Mouse (Mus musculus): ENCODE measurements around the gene Dhx30. TPM values are rescaled to one million over a fixed set of nuclear protein-coding genes. Genes with fewer than 3 reads are reported as not detected.

The Dhx30 gene
- total and polyA plus RNA-seq, 3 experiments = 23.6 to 61.6 (median 49.5) TPM

DNA sequence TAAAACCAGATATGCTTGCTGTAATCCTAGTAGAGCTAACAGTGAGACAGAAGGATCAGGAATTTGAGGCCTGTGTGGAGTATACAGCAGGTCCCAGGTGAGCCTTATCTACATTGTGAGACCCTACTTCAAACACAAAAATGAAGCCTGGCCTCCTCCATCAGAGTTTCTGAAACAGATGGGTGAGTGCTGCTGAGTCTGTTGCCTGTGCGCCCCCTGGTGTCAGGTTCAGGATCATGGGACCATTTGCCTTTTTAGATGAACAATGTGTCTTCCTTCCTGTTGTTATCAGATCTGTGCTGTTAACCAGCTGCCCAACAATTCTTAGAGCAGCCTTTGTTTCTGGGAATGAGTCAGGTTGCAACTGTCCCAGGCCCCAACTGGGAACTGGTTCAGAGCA, 45.8 kb downstream of the Dhx30 start:
- ATAC-seq (ENCODE audit: extremely low read depth, insufficient number of reproducible peaks, low FRiP score, poor library complexity, severe bottlenecking) (no peak; the same call in 1 of the 2 replicates), DNase-seq (ENCODE audit: low spot score) (peak; percentile 43)
- H3K27me3 ChIP-seq (ENCODE audit: insufficient read depth, low read length) = no peaks in the 10 kb centered on the region
- H3K4me3 ChIP-seq (ENCODE audit: low read depth, low read length) = no peak overlapping the region
- peaks cover 7% of the 10 kb centered on the region; the same call in 1 of the 2 replicates for H3K4me1 ChIP-seq (ENCODE audit: insufficient read depth, low read depth, low read length)
- TF ChIP-seq GATA2 (IDR thresholded peaks at IDR 0.05; ENCODE audit: borderline replicate concordance, low read depth, low read length) (no peak), CTCF (IDR thresholded peaks at IDR 0.05; ENCODE audit: low read depth, low read length) (peak; percentile 67)
- no peaks in the 10 kb centered on the region for H3K9me3 ChIP-seq (replicated peaks)
- H3K36me3 ChIP-seq (replicated peaks) = peaks cover 54% of the 10 kb centered on the region

DNA sequence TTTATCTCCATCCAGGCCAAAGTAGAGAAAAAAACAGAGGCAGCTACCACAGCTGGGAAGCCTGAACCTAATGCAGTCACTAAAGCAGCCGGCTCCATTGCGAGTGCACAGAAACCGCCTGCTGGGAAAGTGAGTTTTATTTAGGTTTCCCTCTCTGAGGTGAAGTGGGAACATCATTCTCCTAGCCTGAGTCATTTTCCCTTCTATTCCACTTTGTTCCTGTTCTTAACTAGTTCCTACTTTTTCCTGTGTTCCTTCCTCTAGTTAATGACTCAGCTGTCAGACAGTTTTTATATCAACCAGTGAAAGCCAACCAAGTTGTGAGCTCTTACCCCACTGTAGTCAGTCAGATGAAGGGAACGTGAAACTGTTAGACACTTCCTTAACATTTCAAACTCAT, 46.6 kb downstream of the Dhx30 start:
- H3K36me3 ChIP-seq (replicated peaks) = peaks cover 59% of the 10 kb centered on the region
- no peaks in the 10 kb centered on the region for H3K27me3 ChIP-seq (ENCODE audit: insufficient read depth, low read length)
- H3K4me3 ChIP-seq (ENCODE audit: low read depth, low read length) = no peak overlapping the region
- TF ChIP-seq CTCF (IDR thresholded peaks at IDR 0.05; ENCODE audit: low read depth, low read length) (no peak), GATA2 (IDR thresholded peaks at IDR 0.05; ENCODE audit: borderline replicate concordance, low read depth, low read length) (no peak), GATA1 (IDR thresholded peaks at IDR 0.05; ENCODE audit: borderline replicate concordance, low read length) (no peak), POLR2AphosphoS5 (IDR thresholded peaks at IDR 0.05; ENCODE audit: insufficient replicate concordance, low read depth, low read length) (no peak), TAL1 (conservative IDR thresholded peaks at IDR 0.05; ENCODE audit: low read depth, low read length) (no peak)
- H3K4me1 ChIP-seq (ENCODE audit: insufficient read depth, low read depth, low read length) = peaks cover 7% of the 10 kb centered on the region; the same call in 1 of the 2 replicates
- no peaks in the 10 kb centered on the region for H3K9me3 ChIP-seq (replicated peaks)
- ATAC-seq (ENCODE audit: extremely low read depth, insufficient number of reproducible peaks, low FRiP score, poor library complexity, severe bottlenecking) (no peak), DNase-seq (ENCODE audit: low spot score) (no peak)

DNA sequence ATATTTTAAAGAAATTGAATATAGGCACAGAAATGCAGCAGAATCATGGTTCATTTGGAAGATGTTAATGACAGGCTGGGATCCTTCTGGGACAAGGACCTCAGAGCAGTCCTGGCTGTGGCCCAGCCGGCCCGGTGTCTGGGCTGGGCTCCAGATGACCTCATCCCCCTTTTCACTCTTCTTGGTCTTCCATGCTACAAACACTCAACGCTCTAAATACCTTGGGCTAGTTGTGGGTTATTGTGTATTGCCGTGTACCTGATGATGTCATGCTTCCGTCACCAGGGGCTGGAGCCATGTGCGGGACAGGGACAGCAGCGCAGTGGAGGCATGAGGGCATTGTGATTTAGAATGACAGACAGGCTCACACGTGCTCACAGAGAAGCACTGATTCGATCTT, 47.3 kb downstream of the Dhx30 start:
- no peaks in the 10 kb centered on the region for H3K9me3 ChIP-seq (replicated peaks)
- H3K4me3 ChIP-seq (ENCODE audit: low read depth, low read length) = no peak overlapping the region
- no peak for ATAC-seq (ENCODE audit: extremely low read depth, insufficient number of reproducible peaks, low FRiP score, poor library complexity, severe bottlenecking)
- H3K4me1 ChIP-seq (ENCODE audit: insufficient read depth, low read depth, low read length) = peaks cover 7% of the 10 kb centered on the region; the same call in 1 of the 2 replicates
- DNase-seq (ENCODE audit: low spot score) = no peak
- TF ChIP-seq TAL1 (conservative IDR thresholded peaks at IDR 0.05; ENCODE audit: low read depth, low read length) (no peak), GATA1 (IDR thresholded peaks at IDR 0.05; ENCODE audit: borderline replicate concordance, low read length) (no peak), CTCF (IDR thresholded peaks at IDR 0.05; ENCODE audit: low read depth, low read length) (no peak), POLR2AphosphoS5 (IDR thresholded peaks at IDR 0.05; ENCODE audit: insufficient replicate concordance, low read depth, low read length) (no peak), GATA2 (IDR thresholded peaks at IDR 0.05; ENCODE audit: borderline replicate concordance, low read depth, low read length) (no peak)
- H3K36me3 ChIP-seq (replicated peaks) = peaks cover 59% of the 10 kb centered on the region
- no peaks in the 10 kb centered on the region for H3K27me3 ChIP-seq (ENCODE audit: insufficient read depth, low read length)

DNA sequence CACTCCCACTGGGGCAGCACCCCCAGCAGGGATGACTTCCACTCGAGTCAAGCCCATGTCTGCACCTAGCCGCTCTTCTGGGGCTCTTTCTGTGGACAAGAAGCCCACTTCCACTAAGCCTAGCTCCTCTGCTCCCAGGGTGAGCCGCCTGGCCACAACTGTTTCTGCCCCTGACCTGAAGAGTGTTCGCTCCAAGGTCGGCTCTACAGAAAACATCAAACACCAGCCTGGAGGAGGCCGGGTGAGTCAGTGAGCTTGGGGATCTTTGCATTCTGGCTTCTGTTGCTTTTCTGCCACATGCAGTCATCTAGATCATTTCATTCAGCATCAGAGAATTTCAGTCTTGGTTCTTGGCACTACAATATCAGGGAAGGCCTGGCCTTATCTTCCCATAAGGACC, 48.9 kb downstream of the Dhx30 start:
- Histone ChIP-seq H3K36me3 (replicated peaks) (peaks cover 58% of the 10 kb centered on the region), H3K27me3 (ENCODE audit: insufficient read depth, low read length) (no peaks in the 10 kb centered on the region), H3K4me3 (ENCODE audit: low read depth, low read length) (no peak overlapping the region), H3K4me1 (ENCODE audit: insufficient read depth, low read depth, low read length) (peaks cover 7% of the 10 kb centered on the region; the same call in 1 of the 2 replicates), H3K9me3 (replicated peaks) (no peaks in the 10 kb centered on the region)
- no peak for ATAC-seq (ENCODE audit: extremely low read depth, insufficient number of reproducible peaks, low FRiP score, poor library complexity, severe bottlenecking)
- TF ChIP-seq POLR2AphosphoS5 (IDR thresholded peaks at IDR 0.05; ENCODE audit: insufficient replicate concordance, low read depth, low read length) (no peak), TAL1 (conservative IDR thresholded peaks at IDR 0.05; ENCODE audit: low read depth, low read length) (no peak), GATA2 (IDR thresholded peaks at IDR 0.05; ENCODE audit: borderline replicate concordance, low read depth, low read length) (no peak), GATA1 (IDR thresholded peaks at IDR 0.05; ENCODE audit: borderline replicate concordance, low read length) (no peak), CTCF (IDR thresholded peaks at IDR 0.05; ENCODE audit: low read depth, low read length) (no peak)
- DNase-seq (ENCODE audit: low spot score) = no peak

DNA sequence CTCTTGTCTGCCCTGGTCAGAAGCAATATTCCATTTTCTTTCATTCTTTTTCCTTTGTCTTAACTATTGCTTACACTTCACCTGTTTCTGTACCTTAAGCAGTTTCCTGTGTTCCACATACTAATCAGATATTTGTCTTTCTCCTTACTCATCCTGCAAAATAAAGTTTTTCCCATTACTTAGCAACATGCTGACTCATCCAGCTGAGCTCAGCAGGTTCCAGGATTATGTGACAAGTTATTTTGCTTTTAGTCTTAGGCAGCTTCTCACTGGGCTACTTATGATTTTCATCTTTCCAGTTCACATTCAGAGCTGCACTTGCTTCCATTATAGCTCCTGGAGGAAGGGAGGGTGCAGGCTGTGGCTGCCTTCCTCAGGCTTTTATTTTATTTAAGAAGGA, 53.0 kb downstream of the Dhx30 start:
- peaks cover 31% of the 10 kb centered on the region for H3K36me3 ChIP-seq (replicated peaks)
- no peak for ATAC-seq (ENCODE audit: extremely low read depth, insufficient number of reproducible peaks, low FRiP score, poor library complexity, severe bottlenecking)
- TF ChIP-seq CTCF (IDR thresholded peaks at IDR 0.05; ENCODE audit: low read depth, low read length) (no peak), GATA2 (IDR thresholded peaks at IDR 0.05; ENCODE audit: borderline replicate concordance, low read depth, low read length) (no peak), TAL1 (conservative IDR thresholded peaks at IDR 0.05; ENCODE audit: low read depth, low read length) (no peak), POLR2AphosphoS5 (IDR thresholded peaks at IDR 0.05; ENCODE audit: insufficient replicate concordance, low read depth, low read length) (no peak), GATA1 (IDR thresholded peaks at IDR 0.05; ENCODE audit: borderline replicate concordance, low read length) (no peak)

DNA sequence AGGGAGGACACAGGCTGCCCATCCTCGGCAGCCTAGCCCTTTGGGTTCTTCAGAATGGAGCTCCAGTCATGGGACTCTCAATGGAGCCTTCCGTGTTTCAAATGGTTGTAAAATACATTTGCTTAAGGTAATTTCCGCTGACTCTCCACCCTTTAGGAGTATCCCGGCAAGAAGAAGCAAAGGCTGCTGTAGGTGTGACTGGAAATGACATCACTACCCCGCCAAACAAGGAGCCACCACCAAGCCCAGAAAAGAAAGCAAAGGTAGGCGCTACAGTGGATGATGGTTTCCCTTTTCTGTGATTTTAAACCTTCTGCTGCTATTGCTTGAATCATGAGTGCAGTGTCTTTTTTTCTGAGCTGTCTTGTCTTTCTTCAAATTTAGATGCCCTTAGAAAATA, 54.8 kb downstream of the Dhx30 start:
- H3K4me1 ChIP-seq (ENCODE audit: insufficient read depth, low read depth, low read length) = 0 out of 2 replicates have a peak, but pooled peaks cover 4% of the 10 kb centered on the region
- TF ChIP-seq CTCF (IDR thresholded peaks at IDR 0.05; ENCODE audit: low read depth, low read length) (no peak), POLR2AphosphoS5 (IDR thresholded peaks at IDR 0.05; ENCODE audit: insufficient replicate concordance, low read depth, low read length) (no peak), GATA1 (IDR thresholded peaks at IDR 0.05; ENCODE audit: borderline replicate concordance, low read length) (no peak), GATA2 (IDR thresholded peaks at IDR 0.05; ENCODE audit: borderline replicate concordance, low read depth, low read length) (no peak), TAL1 (conservative IDR thresholded peaks at IDR 0.05; ENCODE audit: low read depth, low read length) (no peak)
- no peaks in the 10 kb centered on the region for H3K9me3 ChIP-seq (replicated peaks)
- no peak overlapping the region for H3K4me3 ChIP-seq (ENCODE audit: low read depth, low read length)
- peaks cover 16% of the 10 kb centered on the region for H3K36me3 ChIP-seq (replicated peaks)
- H3K27me3 ChIP-seq (ENCODE audit: insufficient read depth, low read length) = no peaks in the 10 kb centered on the region
- DNase-seq (ENCODE audit: low spot score) (no peak), ATAC-seq (ENCODE audit: extremely low read depth, insufficient number of reproducible peaks, low FRiP score, poor library complexity, severe bottlenecking) (no peak)

More for the DNA sequence above, 53.0 kb downstream of the Dhx30 start:
- no peak overlapping the region for H3K4me3 ChIP-seq (ENCODE audit: low read depth, low read length)
- H3K27me3 ChIP-seq (ENCODE audit: insufficient read depth, low read length) = no peaks in the 10 kb centered on the region
- 0 out of 2 replicates have a peak, but pooled peaks cover 4% of the 10 kb centered on the region for H3K4me1 ChIP-seq (ENCODE audit: insufficient read depth, low read depth, low read length)
- H3K9me3 ChIP-seq (replicated peaks) = no peaks in the 10 kb centered on the region
- no peak for DNase-seq (ENCODE audit: low spot score)

Measured in G1E (cell line).